Mouse (Mus musculus) thymus, adult 2 months (tissue): ENCODE data around the gene Spocd1.

Experiments used
- CTCF ChIP-seq: fragments of 200-500 bp; IDR thresholded peaks from 2 replicates; pipeline ENCODE4 v1.5.1; 2012; ENCODE audit warnings: mild to moderate bottlenecking, control low read depth, low read length, moderate library complexity, borderline replicate concordance; ENCODE audit not compliant: control insufficient read depth, poor library complexity, insufficient read depth; ENCODE audit errors: extremely low read depth
- POLR2A ChIP-seq: fragments of 200-500 bp; IDR thresholded peaks from 2 replicates; pipeline ENCODE4 v1.6.1; 2012; ENCODE audit warnings: mild to moderate bottlenecking, low read length, control low read depth, moderate library complexity; ENCODE audit not compliant: control insufficient read depth, poor library complexity, insufficient read depth; ENCODE audit errors: extremely low read depth

DNA sequence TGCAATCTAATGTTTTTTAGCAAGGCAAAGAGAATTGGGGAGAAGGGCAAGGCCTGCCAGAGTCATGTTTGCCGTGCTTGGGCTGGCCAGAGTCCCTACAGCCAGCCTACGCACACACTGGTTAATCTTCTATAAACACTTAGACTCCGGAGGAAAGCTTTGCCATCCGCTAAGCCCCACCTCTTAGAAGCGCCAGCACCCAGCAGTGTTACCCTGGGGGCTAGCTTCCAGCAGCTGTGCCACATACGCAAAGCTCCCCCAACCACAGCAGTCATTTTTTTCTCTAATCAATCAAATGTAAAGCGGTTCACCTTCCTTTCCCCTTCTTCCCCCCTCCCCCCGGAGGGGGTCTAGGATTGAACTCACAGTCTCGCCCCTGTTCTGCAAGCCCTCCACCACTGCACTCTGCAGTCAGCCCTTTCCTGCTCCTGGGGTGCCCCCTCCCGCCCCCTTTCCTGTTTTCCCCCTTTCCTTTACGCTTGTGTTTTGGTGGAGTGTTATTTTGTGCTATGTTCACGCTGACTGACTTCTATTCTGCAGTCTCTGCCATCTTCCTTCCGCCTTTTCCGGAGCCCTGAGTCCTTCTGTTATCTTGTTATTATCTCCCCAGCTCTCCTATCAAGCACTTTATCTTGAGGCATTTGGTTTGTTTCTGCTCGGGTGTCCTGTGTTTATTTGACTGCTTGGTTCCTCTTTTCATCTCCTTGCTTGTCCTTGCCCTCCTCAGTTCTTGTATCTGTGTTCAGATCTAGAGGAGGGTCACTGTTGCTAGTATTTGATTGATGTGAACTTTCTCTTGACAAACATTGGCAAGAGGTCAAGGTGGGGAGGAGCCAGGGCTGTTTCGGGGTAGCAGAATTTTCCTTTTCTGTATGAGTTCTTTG lies 15.0 kb upstream of the Spocd1 start:
- no peak for TF ChIP-seq CTCF
- no peak for TF ChIP-seq POLR2A
